Mouse (Mus musculus) Muller cell, postnatal 12 days (primary cell): ENCODE results near the gene Wfdc17.

Source experiments
- DNase-seq: peaks from one replicate; pipeline ENCODE4 v3.0.0-alpha.2; 2015; ENCODE audit errors: inconsistent ontology term

The Wfdc17 gene

DNA sequence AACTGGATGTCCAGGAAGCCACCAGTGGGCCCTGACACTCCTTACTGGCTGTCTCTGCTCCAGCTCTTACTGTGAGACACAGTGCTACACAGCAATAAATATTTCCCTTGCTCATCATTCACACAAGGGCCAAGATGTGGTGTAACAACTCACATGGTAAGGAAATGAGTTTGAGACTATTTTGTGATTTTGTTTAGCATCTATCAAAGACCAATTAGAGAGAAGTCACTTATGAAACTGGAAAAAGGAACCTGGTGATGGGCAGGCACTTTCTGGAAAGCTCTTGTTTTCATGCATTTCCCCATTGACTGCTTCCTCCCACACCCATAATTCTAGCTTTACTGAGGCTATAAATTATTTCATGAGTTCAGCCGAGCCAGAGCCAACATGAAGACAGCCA lies at the start of gene Wfdc17:
TSS of gene Wfdc17 (plus strand) at position 287 of the 400 bp plus-strand sequence.
- no peak for DNase-seq

- no peak for DNase-seq
Measured at GRCm38 (mm10) chr11:83654606-83655005, 49.2 kb upstream of the Wfdc17 start.

DNA sequence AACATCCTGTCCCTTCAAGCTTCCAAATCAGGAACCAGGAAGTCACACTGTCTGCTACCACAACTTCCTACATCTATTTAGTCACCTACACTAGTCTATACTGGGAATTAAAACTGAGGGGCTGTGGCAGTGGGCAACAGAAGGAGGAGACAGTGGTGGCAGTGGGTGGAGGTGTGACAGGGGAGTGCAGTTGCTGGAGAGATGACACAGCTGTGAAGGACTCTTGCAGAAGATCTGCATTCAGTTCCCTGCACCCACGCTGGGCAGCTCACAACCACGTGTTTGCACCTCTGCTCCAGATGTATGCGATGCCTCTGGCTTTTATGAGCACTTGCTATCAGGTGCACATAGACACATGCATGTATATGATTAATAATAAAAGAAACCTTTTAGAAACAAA lies 46.3 kb upstream of the Wfdc17 start:
- no peak for DNase-seq

DNA sequence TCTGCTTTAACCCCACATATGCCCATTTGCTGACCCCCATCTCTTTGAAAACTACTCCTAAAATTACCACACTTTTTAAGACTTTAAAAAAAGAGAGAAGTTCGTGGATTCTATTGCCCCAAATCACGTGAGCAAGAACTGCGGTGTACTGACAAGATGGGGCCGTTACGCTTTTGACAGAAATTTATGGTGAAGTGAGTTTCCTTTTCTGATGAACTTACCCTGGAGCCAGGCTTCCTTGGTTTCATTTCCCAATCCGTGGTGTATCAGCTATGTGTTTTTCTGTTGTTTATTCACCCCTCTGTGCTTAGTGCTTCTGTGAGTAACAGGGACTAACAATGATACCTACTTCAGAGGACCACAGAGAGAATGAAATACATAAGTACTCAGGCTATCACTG lies 45.0 kb upstream of the Wfdc17 start:
- no peak for DNase-seq

- DNase-seq: no peak
Measured at GRCm38 (mm10) chr11:83662204-83662603, 41.6 kb upstream of the Wfdc17 start, which contains the start of gene Ccl4. Gene Ccl4, plus strand, starts transcription at chr11:83662584.

DNA sequence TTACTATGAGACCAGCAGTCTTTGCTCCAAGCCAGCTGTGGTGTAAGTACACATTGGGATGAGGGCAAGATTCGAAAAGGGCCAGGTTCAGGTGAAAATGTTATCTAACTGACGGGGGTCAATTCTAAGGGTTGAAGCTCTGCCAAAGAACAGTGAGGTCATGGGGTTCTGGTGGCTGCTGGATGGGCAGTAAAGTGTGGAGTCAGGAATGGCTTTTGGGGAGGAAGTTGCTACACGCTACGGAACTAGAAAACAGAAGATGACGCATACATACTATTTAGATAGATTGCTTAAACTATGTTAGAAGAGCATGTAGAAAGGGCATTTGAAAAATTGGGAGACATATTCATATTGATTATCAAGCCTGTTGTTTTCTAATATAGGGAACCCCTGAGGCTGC lies 40.3 kb upstream of the Wfdc17 start:
- no peak for DNase-seq

DNA sequence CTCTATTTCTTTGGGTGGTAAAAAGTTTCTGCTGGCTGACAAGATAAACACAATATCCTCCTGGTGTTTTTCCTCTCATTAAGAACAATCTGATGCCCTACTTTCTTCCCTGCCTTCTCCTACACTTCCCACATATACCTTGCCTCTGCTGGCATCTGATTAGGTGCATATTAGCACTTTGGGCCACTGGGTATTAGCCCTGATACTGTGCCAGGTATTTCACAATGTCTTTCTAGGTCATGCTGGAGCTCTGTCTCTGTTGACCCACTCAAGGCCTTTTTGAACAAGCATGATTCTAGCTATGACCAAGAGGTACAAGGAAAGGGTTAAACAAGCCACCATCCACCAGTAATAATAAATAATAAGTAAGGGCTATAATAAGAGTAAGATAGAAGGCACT lies 32.0 kb upstream of the Wfdc17 start:
- no peak for DNase-seq

GRCm38 (mm10) chr11:83675665-83676064 lies 28.1 kb upstream of the Wfdc17 start:
- DNase-seq: no peak

- peak; percentile 51 for DNase-seq
Measured at GRCm38 (mm10) chr11:83689918-83690317, 13.9 kb upstream of the Wfdc17 start.

- DNase-seq: no peak
Measured at GRCm38 (mm10) chr11:83692008-83692407, 11.8 kb upstream of the Wfdc17 start.

GRCm38 (mm10) chr11:83708715-83709114 lies 4.9 kb downstream of the Wfdc17 start, which contains the start of gene Wfdc18:
Gene Wfdc18, plus strand, starts transcription at chr11:83709015.
- no peak for DNase-seq

DNA sequence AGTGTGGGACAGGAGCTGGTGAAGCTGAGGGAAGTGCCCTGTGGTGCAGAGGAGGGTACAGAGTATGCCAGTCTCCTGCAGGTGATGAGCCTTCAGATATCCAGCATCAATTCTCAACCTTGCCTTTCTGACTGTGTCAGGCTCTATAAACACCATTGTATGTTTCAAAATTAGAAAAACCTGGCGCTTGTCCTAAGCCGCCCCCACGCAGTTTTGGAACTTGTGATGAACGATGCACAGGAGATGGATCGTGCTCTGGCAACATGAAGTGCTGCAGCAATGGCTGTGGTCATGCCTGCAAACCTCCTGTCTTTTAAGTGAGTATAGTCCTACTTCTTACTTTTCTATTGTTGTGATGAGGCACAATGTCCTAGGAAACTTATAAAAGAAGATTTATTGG lies 5.9 kb downstream of the Wfdc17 start:
- DNase-seq: no peak

GRCm38 (mm10) chr11:83712671-83713070 lies 8.9 kb downstream of the Wfdc17 start:
- DNase-seq: no peak

DNA sequence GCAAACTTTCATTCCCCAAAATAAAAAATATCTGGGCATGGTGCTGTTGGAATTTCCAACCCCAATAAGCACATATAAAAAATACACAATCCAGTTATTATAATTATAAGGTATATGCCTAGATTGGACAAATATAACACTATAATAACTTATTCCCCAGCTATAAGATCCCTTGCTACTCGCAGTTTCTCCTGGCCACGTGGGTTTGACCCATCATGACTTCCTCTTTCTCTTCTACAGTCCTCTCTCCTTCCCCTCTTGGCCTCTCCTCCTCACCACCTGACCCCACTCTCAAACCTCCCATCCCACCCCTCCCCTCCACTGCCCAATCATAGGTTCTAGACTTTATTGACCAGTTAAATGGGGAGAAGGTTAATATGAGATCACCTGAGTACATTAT lies 10.1 kb downstream of the Wfdc17 start:
- no peak for DNase-seq

DNA sequence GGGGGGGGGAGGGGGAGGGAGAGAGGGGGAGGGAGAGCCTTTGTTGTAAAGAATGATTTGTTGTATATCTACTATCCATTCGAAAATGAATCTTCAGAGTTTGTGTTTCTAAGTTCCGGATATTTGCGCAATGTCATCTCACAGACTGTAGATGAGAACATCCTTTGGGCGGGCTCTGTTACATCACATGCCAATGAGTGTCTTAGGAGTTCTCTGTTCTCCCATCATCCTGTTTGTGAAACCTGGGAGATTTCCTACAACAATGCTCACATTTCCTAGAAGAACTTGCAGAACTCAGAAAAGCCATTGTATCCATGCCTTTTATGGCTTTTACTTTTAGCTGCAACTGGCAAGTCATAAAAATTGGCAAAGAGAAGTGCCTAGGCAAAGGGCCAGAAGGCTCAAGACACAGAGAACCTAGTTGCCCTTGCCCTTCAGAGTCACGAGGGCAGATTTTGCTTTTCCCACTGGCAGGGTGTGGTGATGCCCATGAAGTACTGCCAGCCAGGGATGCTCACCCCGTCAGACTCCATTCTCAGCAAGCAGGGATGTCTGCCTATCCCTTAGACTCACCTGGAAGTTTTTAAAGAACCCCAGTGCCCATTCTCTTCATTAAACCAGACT lies 13.4 kb downstream of the Wfdc17 start:
- no peak for DNase-seq

GRCm38 (mm10) chr11:83720766-83721165 lies 17.0 kb downstream of the Wfdc17 start:
- no peak for DNase-seq

DNA sequence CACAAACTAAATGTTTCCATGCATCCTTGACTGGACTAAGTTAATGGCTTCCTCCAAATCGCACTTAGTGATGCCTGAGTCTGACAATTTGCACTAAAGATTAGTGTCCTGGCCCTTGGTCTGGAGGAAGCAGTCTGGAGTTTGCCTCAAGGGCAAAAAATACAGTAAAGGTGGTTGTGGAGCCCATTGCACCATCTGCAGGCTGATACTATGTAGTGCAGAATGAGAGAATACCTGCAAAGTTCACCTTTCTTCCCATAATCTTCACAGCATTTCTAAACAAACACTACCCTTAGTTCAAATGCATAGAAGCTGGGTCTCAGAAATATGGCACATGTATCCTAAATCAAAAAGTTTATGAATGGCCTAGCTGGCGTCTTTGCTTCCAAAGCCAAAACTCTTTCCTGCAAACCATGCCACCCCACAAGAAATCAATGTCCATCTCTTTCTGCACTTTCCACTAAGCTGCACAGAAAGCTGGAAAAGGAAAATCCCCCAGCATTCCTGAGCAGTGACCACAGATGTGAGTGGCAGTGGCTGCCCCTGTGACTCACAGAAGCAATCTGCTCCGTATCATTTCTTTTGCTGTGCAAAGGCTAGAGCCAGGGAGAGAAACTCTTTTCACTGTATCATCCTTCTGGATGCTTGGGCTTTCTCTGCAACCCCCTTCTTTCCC lies 25.1 kb downstream of the Wfdc17 start:
- peak; percentile 57 for DNase-seq

DNA sequence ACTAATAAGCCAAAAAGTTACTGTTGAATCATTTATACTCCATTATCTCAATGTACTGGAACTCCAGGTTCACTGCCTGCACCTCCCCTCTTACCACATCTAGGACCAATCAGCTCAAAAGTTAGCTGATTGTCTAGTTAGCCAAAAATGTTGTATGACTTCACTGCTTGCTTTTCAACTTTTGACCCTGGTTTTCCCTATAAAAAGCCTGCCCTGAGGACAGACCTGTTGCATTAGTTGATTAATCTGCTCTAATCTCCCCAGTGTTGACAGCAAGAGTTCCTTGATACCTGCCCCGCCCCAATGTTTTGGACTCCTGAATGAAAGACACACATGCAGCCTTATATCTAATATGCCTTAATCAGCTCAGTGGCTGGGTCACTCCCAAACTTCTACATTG lies 27.3 kb downstream of the Wfdc17 start:
- DNase-seq: no peak

DNA sequence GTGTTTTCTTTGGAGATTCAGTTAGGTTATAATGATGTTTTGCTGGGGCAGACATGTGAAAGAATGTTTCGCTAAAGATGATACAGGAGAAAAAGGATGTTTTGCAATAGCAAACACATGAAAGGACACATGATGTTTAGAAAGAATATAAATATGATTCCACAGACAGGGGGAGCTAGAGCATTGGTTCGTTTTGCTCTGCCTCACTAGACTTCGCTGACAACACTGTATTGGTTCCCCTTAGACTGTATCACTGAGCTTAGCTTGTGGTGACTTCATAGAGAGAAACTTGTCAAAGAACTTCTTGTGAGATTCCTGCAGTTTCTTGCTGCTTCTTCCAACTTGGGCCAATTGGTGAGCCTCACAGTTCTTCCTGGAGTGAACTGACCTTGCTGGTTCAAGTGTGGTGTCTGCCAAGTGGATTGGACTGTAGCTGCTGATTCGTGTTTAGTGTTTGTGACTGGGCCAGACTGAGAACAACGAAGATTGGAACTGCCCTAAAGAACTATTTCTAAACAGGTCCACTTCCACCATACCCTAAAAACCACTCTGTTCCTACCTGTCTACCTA lies 29.4 kb downstream of the Wfdc17 start:
- DNase-seq: no peak

- DNase-seq: no peak
Measured at GRCm38 (mm10) chr11:83734215-83734614, 30.4 kb downstream of the Wfdc17 start.

DNA sequence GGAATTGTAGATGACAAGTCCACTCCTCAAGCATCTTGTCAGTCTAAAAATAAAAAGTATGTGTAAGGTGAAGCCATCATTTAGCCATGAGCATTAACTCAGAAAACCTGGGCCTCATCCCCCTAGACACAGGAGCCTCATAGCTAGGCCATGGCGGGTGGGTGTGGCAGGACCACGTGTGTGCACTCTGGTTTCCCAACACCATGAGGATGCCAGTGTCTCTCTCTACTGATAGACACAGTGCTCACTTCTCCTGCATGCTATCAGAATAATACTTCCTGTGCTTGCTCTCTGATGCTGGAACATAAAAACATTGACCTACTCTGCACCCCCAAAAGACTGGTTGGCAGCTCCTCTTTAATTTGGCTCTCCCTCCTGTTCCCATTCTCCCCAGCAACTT lies 32.1 kb downstream of the Wfdc17 start:
- no peak for DNase-seq

- no peak for DNase-seq
Measured at GRCm38 (mm10) chr11:83737109-83737558, 33.3 kb downstream of the Wfdc17 start.

- peak; percentile 29 for DNase-seq
Measured at GRCm38 (mm10) chr11:83739241-83739640, 35.5 kb downstream of the Wfdc17 start.
